Mouse (Mus musculus) embryonic facial prominence, embryonic 12.5 days (tissue): ENCODE measurements at regions not wholly inside any gene's neighbourhood (a gene's known extent, or its start where the extent isn't known, plus 50 kb on each side); places are given as distances from the start of the nearest gene placed in this dataset.

Source experiments
- ATAC-seq: fragments of 200-750 bp; cut with Nextera tagmentation; 2 replicates; pipeline ENCODE4 v1.8.0; 2017; ENCODE audit not compliant: insufficient number of reproducible peaks, insufficient read depth, low FRiP score, low TSS enrichment
- H3K27ac ChIP-seq: fragments of 300-500 bp; sonication (generic); 2 replicates; pipeline ENCODE4 v1.5.1; 2016; ENCODE audit warnings: mild to moderate bottlenecking
- H3K27me3 ChIP-seq: fragments of 300-500 bp; sonication (generic); 2 replicates; pipeline ENCODE4 v1.6.1; 2016; ENCODE audit warnings: mild to moderate bottlenecking, moderate library complexity
- H3K36me3 ChIP-seq: fragments of 300-500 bp; sonication (generic); 2 replicates; pipeline ENCODE4 v1.6.1; 2016; ENCODE audit warnings: mild to moderate bottlenecking
- H3K4me1 ChIP-seq: fragments of 300-500 bp; sonication (generic); 2 replicates; pipeline ENCODE4 v1.6.1; 2016
- H3K4me2 ChIP-seq: fragments of 300-500 bp; sonication (generic); replicated peaks from 2 replicates; pipeline ENCODE4 v1.6.1; 2016; ENCODE audit warnings: mild to moderate bottlenecking, moderate library complexity
- H3K4me3 ChIP-seq: fragments of 300-500 bp; sonication (generic); 2 replicates; pipeline ENCODE4 v1.5.1; 2016; ENCODE audit warnings: mild to moderate bottlenecking
- H3K9ac ChIP-seq: fragments of 300-500 bp; sonication (generic); 2 replicates; pipeline ENCODE4 v1.6.1; 2016; ENCODE audit warnings: mild to moderate bottlenecking, moderate library complexity
- H3K9me3 ChIP-seq: fragments of 300-500 bp; sonication (generic); 2 replicates; pipeline ENCODE4 v1.6.1; 2016; ENCODE audit warnings: mild to moderate bottlenecking, moderate library complexity
- WGBS: fragments of 180-500 bp; shearing (Covaris S2); methylation state at CpG from one replicate; pipeline ENCODE4 v1.1.7; 2016; 5-methylcytosine and 5-hydroxymethylcytosine counted together

DNA sequence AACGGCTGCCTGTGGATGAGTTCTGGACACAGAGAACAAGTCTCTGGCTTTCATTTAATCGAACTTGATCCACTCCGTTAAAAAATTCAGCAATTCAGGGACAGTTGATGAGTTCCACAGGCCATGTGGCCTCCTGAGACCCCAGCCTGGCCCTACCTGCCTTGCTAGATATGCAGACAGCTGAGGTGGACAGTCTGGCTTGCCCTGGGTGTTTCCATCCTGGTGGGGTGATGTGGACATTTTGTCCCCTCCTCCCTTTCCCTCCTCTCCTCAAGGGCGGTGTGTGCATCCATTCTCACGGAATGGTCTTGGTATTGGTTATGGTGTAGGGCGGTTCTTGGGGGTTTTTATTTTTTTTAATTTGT lies 80.1 kb downstream of the Vcpkmt start:
- Histone ChIP-seq H3K4me3 (no peak overlapping the region), H3K9ac (peak overlapping the region; percentile 16; the same call in 1 of the 2 replicates), H3K36me3 (no peaks in the 10 kb centered on the region), H3K27me3 (no peaks in the 10 kb centered on the region), H3K27ac (peak overlapping the region; percentile 83), H3K4me1 (peaks cover 25% of the 10 kb centered on the region), H3K9me3 (no peaks in the 10 kb centered on the region), H3K4me2 (peak overlapping the region; percentile 35)
- WGBS: 58% methylated on average over 6 of the region's 6 CpGs
- ATAC-seq: no peak

GRCm38 (mm10) chr12:69501783-69502705 lies 80.8 kb downstream of the Vcpkmt start:
- 7% methylated on average over 20 of the region's 20 CpGs for WGBS
- peak; percentile 84 for ATAC-seq
- Histone ChIP-seq H3K4me1 (peaks cover 29% of the 10 kb centered on the region), H3K27me3 (no peaks in the 10 kb centered on the region), H3K4me2 (peak overlapping the region; percentile 35), H3K9me3 (no peaks in the 10 kb centered on the region), H3K27ac (peak overlapping the region; percentile 83), H3K9ac (peak overlapping the region; percentile 16; the same call in 1 of the 2 replicates), H3K36me3 (no peaks in the 10 kb centered on the region), H3K4me3 (no peak overlapping the region)

DNA sequence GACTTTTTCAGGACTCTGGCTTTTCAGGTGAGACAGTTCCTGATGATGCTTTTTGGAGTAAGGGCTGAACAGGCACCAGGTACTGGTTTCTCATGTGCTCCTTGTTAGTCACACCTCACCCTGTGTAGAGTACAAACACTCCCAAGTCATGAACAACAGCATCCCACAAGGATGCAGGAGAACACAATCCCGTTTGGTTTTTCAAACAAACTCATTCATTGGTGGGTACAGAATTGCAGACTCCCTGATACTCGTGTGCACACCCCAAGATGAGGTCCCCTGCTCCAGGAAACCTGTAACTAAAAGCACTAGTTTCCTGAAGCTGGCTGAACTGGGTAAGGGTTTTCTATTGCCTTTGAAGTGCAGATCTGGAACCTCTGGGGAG lies 81.5 kb downstream of the Vcpkmt start:
- peak overlapping the region; percentile 83 for H3K27ac ChIP-seq
- peak overlapping the region; percentile 35 for H3K4me2 ChIP-seq
- no peaks in the 10 kb centered on the region for H3K27me3 ChIP-seq
- WGBS: 17% methylated on average over 2 of the region's 2 CpGs
- H3K4me1 ChIP-seq: peaks cover 33% of the 10 kb centered on the region
- no peak overlapping the region for H3K9ac ChIP-seq
- no peak overlapping the region for H3K4me3 ChIP-seq
- no peak for ATAC-seq
- H3K9me3 ChIP-seq: no peaks in the 10 kb centered on the region
- no peaks in the 10 kb centered on the region for H3K36me3 ChIP-seq

DNA sequence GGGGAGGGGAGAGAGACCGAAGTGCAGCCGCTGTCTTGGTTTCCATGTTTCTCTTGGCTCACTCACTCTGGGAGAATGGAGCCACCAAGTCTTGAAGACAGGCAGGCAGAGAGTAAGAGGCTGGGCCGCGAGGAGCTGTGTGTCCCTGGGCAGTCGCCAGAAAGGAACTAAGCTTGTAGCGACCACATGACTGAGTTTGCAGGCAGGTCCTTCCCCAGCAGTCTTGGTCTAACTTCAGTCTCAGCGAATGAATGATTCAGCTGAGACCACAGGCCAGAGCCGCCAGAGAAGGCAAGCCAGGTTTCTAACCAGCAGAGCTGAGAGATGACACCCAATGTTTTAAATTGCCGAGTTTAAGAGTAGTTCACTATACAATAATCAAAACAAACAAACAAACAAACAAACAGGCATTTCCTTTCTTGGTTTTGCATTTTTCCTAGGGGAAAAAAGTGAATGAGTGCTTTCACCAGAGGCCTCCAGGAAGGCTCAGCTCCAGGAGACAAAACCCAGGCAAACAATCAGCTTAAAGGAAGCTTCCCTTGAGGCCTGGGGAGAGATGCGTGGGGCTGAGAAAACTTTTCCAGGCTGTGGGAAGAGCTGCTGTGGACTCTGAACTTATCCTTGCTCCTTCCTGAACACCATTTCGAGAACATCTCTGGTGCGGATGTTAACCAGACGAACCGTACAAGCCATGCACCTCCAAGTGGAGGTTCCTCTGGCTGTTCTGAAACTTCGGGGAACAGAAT lies 82.1 kb downstream of the Vcpkmt start:
- no peak for ATAC-seq
- no peaks in the 10 kb centered on the region for H3K9me3 ChIP-seq
- no peak overlapping the region; the same call in 1 of the 2 replicates for H3K4me2 ChIP-seq
- H3K36me3 ChIP-seq: no peaks in the 10 kb centered on the region
- H3K4me3 ChIP-seq: no peak overlapping the region
- peak overlapping the region; percentile 83 for H3K27ac ChIP-seq
- 70% methylated on average over 15 of the region's 15 CpGs for WGBS
- peaks cover 33% of the 10 kb centered on the region for H3K4me1 ChIP-seq
- no peak overlapping the region for H3K9ac ChIP-seq
- no peaks in the 10 kb centered on the region for H3K27me3 ChIP-seq

GRCm38 (mm10) chr12:69497121-69497520 lies 85.7 kb downstream of the Vcpkmt start:
- ATAC-seq: no peak
- H3K36me3 ChIP-seq: no peaks in the 10 kb centered on the region
- H3K4me2 ChIP-seq: no peak overlapping the region
- H3K4me1 ChIP-seq: peaks cover 24% of the 10 kb centered on the region
- WGBS: 77% methylated on average over 7 of the region's 7 CpGs
- peak overlapping the region; percentile 0; the same call in 1 of the 2 replicates for H3K27ac ChIP-seq
- no peak overlapping the region for H3K9ac ChIP-seq
- H3K27me3 ChIP-seq: no peaks in the 10 kb centered on the region
- no peaks in the 10 kb centered on the region for H3K9me3 ChIP-seq
- no peak overlapping the region for H3K4me3 ChIP-seq

- Histone ChIP-seq H3K9ac (no peak overlapping the region), H3K36me3 (no peaks in the 10 kb centered on the region), H3K27ac (no peak overlapping the region), H3K27me3 (no peaks in the 10 kb centered on the region), H3K9me3 (no peaks in the 10 kb centered on the region), H3K4me2 (no peak overlapping the region), H3K4me1 (peaks cover 17% of the 10 kb centered on the region), H3K4me3 (no peak overlapping the region)
- WGBS: 68% methylated on average over 6 of the region's 6 CpGs
- no peak for ATAC-seq
These were observed 86.4 kb downstream of the Vcpkmt start for GRCm38 (mm10) chr12:69496341-69496904.

DNA sequence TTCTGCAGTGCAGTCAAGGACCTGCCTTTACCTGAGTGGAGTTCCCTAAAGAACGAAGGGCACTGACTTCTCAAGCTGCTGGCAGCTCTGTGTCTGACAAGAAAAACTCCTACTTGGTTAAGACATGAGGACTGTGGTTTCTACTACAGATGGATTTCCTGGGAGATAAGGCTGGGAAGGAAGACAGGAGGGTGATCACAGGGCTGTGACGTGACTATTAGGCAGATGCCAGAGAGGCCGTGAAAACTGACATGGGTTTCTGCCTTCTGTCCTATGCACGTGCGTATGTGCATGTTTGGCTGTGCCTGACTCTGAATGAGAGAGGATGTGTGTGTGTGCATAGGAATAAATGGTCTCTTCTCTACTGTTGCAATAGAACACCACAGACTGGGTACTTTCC lies 87.1 kb downstream of the Vcpkmt start:
- H3K4me2 ChIP-seq: no peak overlapping the region
- H3K27me3 ChIP-seq: no peaks in the 10 kb centered on the region
- peaks cover 11% of the 10 kb centered on the region for H3K4me1 ChIP-seq
- H3K27ac ChIP-seq: no peak overlapping the region
- H3K36me3 ChIP-seq: no peaks in the 10 kb centered on the region
- H3K4me3 ChIP-seq: no peak overlapping the region
- WGBS: 85% methylated on average over 5 of the region's 5 CpGs
- no peak overlapping the region for H3K9ac ChIP-seq
- no peaks in the 10 kb centered on the region for H3K9me3 ChIP-seq
- no peak for ATAC-seq

DNA sequence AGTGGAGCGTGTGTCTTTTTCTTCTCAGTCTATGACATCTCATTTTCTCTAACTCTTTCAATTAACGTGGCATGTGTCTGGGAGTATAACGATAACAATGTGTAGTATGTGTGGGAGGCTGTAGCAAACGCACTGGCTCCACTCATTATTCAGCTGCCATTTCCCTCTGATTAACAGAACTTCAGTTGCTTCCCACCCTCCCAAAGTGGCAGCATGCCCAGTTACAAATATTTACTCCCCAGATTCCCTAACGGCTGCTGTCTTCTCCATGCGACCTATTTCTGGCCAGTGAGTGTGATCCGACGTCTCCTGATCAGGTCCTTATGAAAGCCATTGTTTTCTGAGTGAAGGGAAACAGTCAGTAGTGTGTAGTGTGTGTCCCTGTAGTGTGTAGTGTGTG lies 88.2 kb downstream of the Vcpkmt start:
- Histone ChIP-seq H3K36me3 (no peaks in the 10 kb centered on the region), H3K9me3 (no peaks in the 10 kb centered on the region), H3K4me1 (peaks cover 7% of the 10 kb centered on the region; the same call in 1 of the 2 replicates), H3K27ac (no peak overlapping the region), H3K4me3 (no peak overlapping the region), H3K9ac (no peak overlapping the region), H3K27me3 (no peaks in the 10 kb centered on the region), H3K4me2 (no peak overlapping the region)
- WGBS: 76% methylated on average over 8 of the region's 8 CpGs
- no peak for ATAC-seq

GRCm38 (mm10) chr12:69489686-69490085 lies 93.1 kb downstream of the Vcpkmt start:
- H3K9ac ChIP-seq: no peak overlapping the region
- H3K4me2 ChIP-seq: no peak overlapping the region
- no peak overlapping the region for H3K27ac ChIP-seq
- no peaks in the 10 kb centered on the region for H3K9me3 ChIP-seq
- no peaks in the 10 kb centered on the region for H3K27me3 ChIP-seq
- H3K4me1 ChIP-seq: peaks cover 8% of the 10 kb centered on the region
- no peak overlapping the region for H3K4me3 ChIP-seq
- ATAC-seq: no peak
- H3K36me3 ChIP-seq: no peaks in the 10 kb centered on the region
- 90% methylated on average over 10 of the region's 10 CpGs for WGBS

DNA sequence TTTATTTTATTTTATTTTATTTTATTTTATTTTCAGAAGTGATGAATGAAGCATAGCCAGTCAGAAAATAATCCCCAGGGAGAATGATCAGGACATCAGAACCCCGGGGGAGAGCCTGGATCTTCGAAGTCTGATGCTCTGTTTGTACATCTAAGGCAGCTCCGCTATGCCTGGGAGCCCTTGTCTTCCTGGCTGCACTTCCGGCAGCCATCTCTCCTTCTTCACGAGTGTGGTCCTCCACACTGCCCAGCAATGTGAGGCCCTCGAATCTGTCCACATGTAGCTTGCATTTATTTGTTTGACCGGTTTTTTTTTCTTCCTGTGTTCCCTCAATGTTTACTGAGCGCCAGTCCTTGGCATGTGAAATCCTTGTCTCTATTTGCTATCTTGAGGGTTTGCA lies 95.9 kb downstream of the Vcpkmt start:
- 69% methylated on average over 8 of the region's 8 CpGs for WGBS
- no peak overlapping the region for H3K4me3 ChIP-seq
- peaks cover 8% of the 10 kb centered on the region for H3K4me1 ChIP-seq

DNA sequence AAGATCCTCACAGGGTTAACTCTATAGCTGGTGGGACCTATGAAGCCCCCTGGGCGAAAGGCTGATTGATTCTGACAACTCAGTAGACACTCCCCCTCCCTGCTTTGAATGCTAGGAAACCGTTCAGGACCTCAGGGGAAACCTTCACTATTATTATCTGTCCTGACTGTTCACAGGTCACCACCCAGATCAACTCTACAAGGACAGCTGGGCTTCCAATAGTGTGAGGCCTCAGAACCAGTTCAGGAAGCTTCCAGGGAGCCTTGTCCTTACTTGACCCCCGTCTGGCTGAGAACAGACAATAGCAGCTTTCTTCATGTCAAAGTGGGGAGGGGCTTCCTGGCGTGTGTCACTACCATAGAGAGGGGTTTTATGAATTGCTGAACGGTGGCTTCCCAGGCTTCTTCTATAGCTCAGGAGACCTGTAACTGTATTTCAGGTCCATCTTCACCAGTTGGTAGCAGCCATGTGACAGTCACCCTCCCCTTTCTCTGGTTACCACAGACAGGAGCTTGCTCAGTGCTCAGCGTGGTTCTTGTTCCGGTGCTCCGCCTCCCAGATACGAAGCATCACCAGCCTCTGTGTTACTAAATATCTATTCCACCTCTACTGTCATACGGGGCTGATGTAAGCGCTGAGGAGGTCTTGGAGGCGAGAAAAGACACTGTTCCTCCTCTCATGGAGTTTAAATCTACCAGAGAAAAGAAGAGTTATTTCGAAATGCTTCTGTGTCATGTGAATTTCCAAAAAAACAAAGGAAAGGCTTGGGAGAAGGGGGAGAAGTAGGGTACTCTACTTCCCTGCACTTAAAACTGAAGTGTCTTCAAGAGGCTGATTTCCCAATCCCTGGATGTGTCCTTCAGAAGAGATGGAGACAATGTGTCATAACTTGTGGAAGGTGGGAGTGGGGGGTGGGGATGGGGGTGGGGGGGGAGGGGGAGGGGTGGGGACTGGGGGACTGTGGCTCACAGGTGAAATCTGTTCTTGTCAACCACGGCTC lies 96.9 kb downstream of the Vcpkmt start:
- ATAC-seq: peak; percentile 49
- Histone ChIP-seq H3K9me3 (no peaks in the 10 kb centered on the region), H3K4me1 (peaks cover 8% of the 10 kb centered on the region), H3K27me3 (no peaks in the 10 kb centered on the region), H3K27ac (peak overlapping the region; percentile 47; the same call in 1 of the 2 replicates), H3K4me3 (no peak overlapping the region), H3K9ac (no peak overlapping the region), H3K4me2 (peak overlapping the region; percentile 40), H3K36me3 (no peaks in the 10 kb centered on the region)
- WGBS: 26% methylated on average over 14 of the region's 14 CpGs

More for the DNA sequence above, 95.9 kb downstream of the Vcpkmt start:
- Histone ChIP-seq H3K9me3 (no peaks in the 10 kb centered on the region), H3K36me3 (no peaks in the 10 kb centered on the region), H3K27ac (no peak overlapping the region), H3K27me3 (no peaks in the 10 kb centered on the region), H3K9ac (no peak overlapping the region), H3K4me2 (no peak overlapping the region)
- ATAC-seq: no peak
